Mouse (Mus musculus): Measurements from ENCODE around the gene Camk1d.

GRCm38 (mm10) chr2:5641678-5642077, 72.6 kb downstream of the Camk1d start:
- TF ChIP-seq CTCF (IDR thresholded peaks at IDR 0.05; ENCODE audit: borderline replicate concordance, insufficient read depth, low read depth, low read length) = no peak
- no peak for TF ChIP-seq POLR2A (IDR thresholded peaks at IDR 0.05; ENCODE audit: borderline replicate concordance, insufficient read depth, low read length)
